ENCODE assay signal across 9 mouse cellular contexts in genomic region chr7:70369731-70370551, GRCm38 (mm10). TPM values are rescaled to one million over a fixed set of nuclear protein-coding genes. Genes with fewer than 3 reads are reported as not detected.
DNase-seq lines count a peak whose midpoint lies in the region; ATAC-seq and TF ChIP-seq lines count a peak whose summit lies in the region.
"Had no signal": no experiment of that assay in that cellular context is flagged by ENCODE, and none has a peak within 500 bp of the region (broad histone marks: within the 10 kb centered on the region; RNA-seq: fewer than 3 reads in every experiment).

No protein-coding gene starts in this region.

- peak overlapping the region; percentile 47 for H3K4me3 ChIP-seq in layer of hippocampus, adult 2 months
- H3K4me3 ChIP-seq in forebrain, embryonic 11.5 days (ENCODE audit: low read depth, low read length), result peak overlapping the region; percentile 28
- H3K4me3 ChIP-seq in intestine, embryonic 15.5 days (replicated peaks), result peak overlapping the region; percentile 36
- H3K4me3 ChIP-seq in liver, embryonic 15.5 days (replicated peaks), result peak overlapping the region; percentile 31

- peak overlapping the region; percentile 75 for H3K27ac ChIP-seq in layer of hippocampus, adult 2 months
- peak overlapping the region; percentile 78 for H3K27ac ChIP-seq in forebrain, embryonic 11.5 days (ENCODE audit: low read depth, low read length)
- no peak overlapping the region for H3K27ac ChIP-seq in intestine, embryonic 15.5 days
- no peak overlapping the region for H3K27ac ChIP-seq in liver, embryonic 15.5 days (replicated peaks)

- DNase-seq in layer of hippocampus, adult 2 months (ENCODE audit: low spot score in 2 of 2), result no peak
- DNase-seq in layer of hippocampus, adult 11-12 months (ENCODE audit: low spot score), result no peak
- DNase-seq in forebrain, embryonic 11.5 days (ENCODE audit: low spot score), result peak; percentile 68
- peak; percentile 46 for DNase-seq in retina, postnatal 1 day
- DNase-seq in gastrocnemius, postnatal 4 days (ENCODE audit: low spot score in 2 of 2), result no peak

- 1% methylated on average over 47 of the region's 47 CpGs for WGBS in forebrain, embryonic 11.5 days
- 4% methylated on average over 47 of the region's 47 CpGs for WGBS in intestine, embryonic 15.5 days
- 3% methylated on average over 47 of the region's 47 CpGs for WGBS in liver, embryonic 15.5 days (ENCODE audit: insufficient replicate concordance)

- no peaks in the 10 kb centered on the region for H3K36me3 ChIP-seq in forebrain, embryonic 11.5 days (ENCODE audit: control insufficient read depth, insufficient read depth, low read length)
- H3K36me3 ChIP-seq in intestine, embryonic 15.5 days, result no peaks in the 10 kb centered on the region
- no peaks in the 10 kb centered on the region for H3K36me3 ChIP-seq in liver, embryonic 15.5 days (replicated peaks)

- ATAC-seq in forebrain, embryonic 11.5 days (replicated peaks; ENCODE audit: low FRiP score), result peak; percentile 12; the same call in 1 of the 2 replicates
- peak; percentile 24; the same call in 1 of the 2 replicates for ATAC-seq in intestine, embryonic 15.5 days
- ATAC-seq in liver, embryonic 15.5 days (ENCODE audit: insufficient read depth), result no peak
- no peak for ATAC-seq in erythroblast, adult 5-6 weeks (replicated peaks; ENCODE audit: low FRiP score, poor library complexity, severe bottlenecking)

- H3K27me3 ChIP-seq in forebrain, embryonic 11.5 days (ENCODE audit: control insufficient read depth, insufficient read depth, low read length), result peaks cover 43% of the 10 kb centered on the region
- peaks cover 23% of the 10 kb centered on the region for H3K27me3 ChIP-seq in intestine, embryonic 15.5 days (replicated peaks)
- H3K27me3 ChIP-seq in liver, embryonic 15.5 days, result peaks cover 65% of the 10 kb centered on the region
- H3K27me3 ChIP-seq: CH12.LX had no signal

- peaks cover 4% of the 10 kb centered on the region; the same call in 1 of the 2 replicates for H3K4me1 ChIP-seq in forebrain, embryonic 11.5 days (replicated peaks; ENCODE audit: control insufficient read depth, insufficient read depth, low read length)
- H3K4me1 ChIP-seq in intestine, embryonic 15.5 days (replicated peaks), result peaks cover 13% of the 10 kb centered on the region
- H3K4me1 ChIP-seq in liver, embryonic 15.5 days (replicated peaks), result no peaks in the 10 kb centered on the region

- peak overlapping the region; percentile 59 for H3K4me2 ChIP-seq in forebrain, embryonic 11.5 days (ENCODE audit: low read depth, low read length, severe bottlenecking)
- peak overlapping the region; percentile 86 for H3K4me2 ChIP-seq in intestine, embryonic 15.5 days (replicated peaks)
- H3K4me2 ChIP-seq in liver, embryonic 15.5 days, result peak overlapping the region; percentile 53

- TF ChIP-seq CTCF in layer of hippocampus, adult 2 months (conservative IDR thresholded peaks at IDR 0.05), result no peak

- peak overlapping the region; percentile 61 for H3K9ac ChIP-seq in forebrain, embryonic 11.5 days (ENCODE audit: low read length)
- H3K9ac ChIP-seq in intestine, embryonic 15.5 days, result peak overlapping the region; percentile 45
- no peak overlapping the region for H3K9ac ChIP-seq in liver, embryonic 15.5 days

- no peaks in the 10 kb centered on the region for H3K9me3 ChIP-seq in forebrain, embryonic 11.5 days (ENCODE audit: control insufficient read depth, low read length)
- H3K9me3 ChIP-seq in intestine, embryonic 15.5 days, result no peaks in the 10 kb centered on the region
- H3K9me3 ChIP-seq in liver, embryonic 15.5 days (replicated peaks), result no peaks in the 10 kb centered on the region

RNA-seq across cellular contexts. Expression of gene Nr2f2, which starts 3.4 kb away (rescaled TPM):
- total RNA-seq in layer of hippocampus, adult 2 months (2021), result 10 to 100 TPM; 35.8 to 48.5 TPM
- polyA plus RNA-seq in forebrain, embryonic 11.5 days (2014; fragmentation: Nextera tagmentation; extraction: Ambion mirVana), result 124 and 137 TPM in 2 replicates
- 39.4 and 46.3 TPM in 2 replicates for polyA plus RNA-seq in intestine, embryonic 15.5 days (2015; fragmentation: Nextera tagmentation; extraction: Ambion mirVana)
- 6.5 and 6.7 TPM in 2 replicates for polyA plus RNA-seq in liver, embryonic 15.5 days (2015; fragmentation: Nextera tagmentation; extraction: Ambion mirVana)
- total RNA-seq in erythroblast, adult 5-6 weeks (2015; ENCODE audit: low replicate concordance), result not detected in 2 replicates
- total RNA-seq in erythroblast, adult 5-6 weeks (2017; ENCODE audit: low replicate concordance), result not detected in 2 replicates
- total RNA-seq in gastrocnemius, postnatal 4 days (2021), result 10 to 100 TPM; 42.6 to 52.1 TPM
- total RNA-seq: CH12.LX had no signal

Comparison
In these comparisons a context has a peak if more than half of its experiments do, and no peak if none do; other contexts are left out.
1. DNase-seq: peak in forebrain, embryonic 11.5 days (single experiment) and retina, postnatal 1 day (single experiment); none in layer of hippocampus, adult 2 months (0 of 2), layer of hippocampus, adult 11-12 months (single experiment) and gastrocnemius, postnatal 4 days (0 of 2).
2. H3K27ac ChIP-seq: peak in layer of hippocampus, adult 2 months (single experiment) and forebrain, embryonic 11.5 days (single experiment); none in intestine, embryonic 15.5 days (single experiment) and liver, embryonic 15.5 days (single experiment).
3. ATAC-seq: peak in forebrain, embryonic 11.5 days (single experiment) and intestine, embryonic 15.5 days (single experiment); none in liver, embryonic 15.5 days (single experiment) and erythroblast, adult 5-6 weeks (single experiment).
4. RNA of gene Nr2f2, which starts 3.4 kb away (total RNA-seq): 42.6 to 52.1 TPM in gastrocnemius, postnatal 4 days and 35.8 to 48.5 TPM in layer of hippocampus, adult 2 months; not detected in erythroblast, adult 5-6 weeks; every median in the first group is over 10 times any median in the second.
5. Peak in every context shown above with its lines, with median percentiles within 50 percentile points of each other: H3K4me3 ChIP-seq and H3K4me2 ChIP-seq.